Mouse (Mus musculus): ENCODE results near the gene Slc25a28. TPM values are rescaled to one million over a fixed set of nuclear protein-coding genes. Genes with fewer than 3 reads are reported as not detected.

The Slc25a28 gene
- total and polyA plus RNA-seq, 2 experiments from 2014 or later, result 15.5 to 48.3 TPM

GRCm38 (mm10) chr19:43615571-43616414 lies 58.9 kb downstream of the Slc25a28 start:
- no peak for TF ChIP-seq CTCF (IDR thresholded peaks at IDR 0.05)
- Histone ChIP-seq H3K4me1 (ENCODE audit: insufficient read depth, low read length) (no peaks in the 10 kb centered on the region), H3K4me2 (ENCODE audit: low read depth, low read length, poor library complexity, severe bottlenecking) (peak overlapping the region; percentile 18), H3K27me3 (ENCODE audit: insufficient read depth, low read length) (peaks cover 76% of the 10 kb centered on the region), H3K27ac (ENCODE audit: low read depth, low read length) (no peak overlapping the region), H3K9ac (replicated peaks; ENCODE audit: low read length, poor library complexity, severe bottlenecking) (no peak overlapping the region), H3K4me3 (ENCODE audit: low read depth, low read length) (peak overlapping the region; percentile 26; the same call in 1 of the 2 replicates), H3K36me3 (ENCODE audit: insufficient read depth, low read length) (no peaks in the 10 kb centered on the region), H3K9me3 (ENCODE audit: low read length) (no peaks in the 10 kb centered on the region)
- WGBS, result 1% methylated on average over 27 of the region's 34 CpGs
- no peak for DNase-seq (ENCODE audit: low spot score)
- ATAC-seq (ENCODE audit: low FRiP score), result no peak

GRCm38 (mm10) chr19:43615074-43615445 lies 59.6 kb downstream of the Slc25a28 start:
- no peak for DNase-seq (ENCODE audit: low spot score)
- H3K4me3 ChIP-seq (ENCODE audit: low read depth, low read length), result peak overlapping the region; percentile 26
- H3K9ac ChIP-seq (replicated peaks; ENCODE audit: low read length, poor library complexity, severe bottlenecking), result no peak overlapping the region
- TF ChIP-seq CTCF (IDR thresholded peaks at IDR 0.05), result no peak
- 2% methylated on average over 17 of the region's 20 CpGs for WGBS
- H3K36me3 ChIP-seq (ENCODE audit: insufficient read depth, low read length), result no peaks in the 10 kb centered on the region
- no peaks in the 10 kb centered on the region for H3K9me3 ChIP-seq (ENCODE audit: low read length)
- peak overlapping the region; percentile 39 for H3K4me2 ChIP-seq (ENCODE audit: low read depth, low read length, poor library complexity, severe bottlenecking)
- no peak for ATAC-seq (ENCODE audit: low FRiP score)
- H3K4me1 ChIP-seq (ENCODE audit: insufficient read depth, low read length), result no peaks in the 10 kb centered on the region
- H3K27me3 ChIP-seq (ENCODE audit: insufficient read depth, low read length), result peaks cover 77% of the 10 kb centered on the region
- no peak overlapping the region for H3K27ac ChIP-seq (ENCODE audit: low read depth, low read length)

GRCm38 (mm10) chr19:43614341-43615073 lies 60.2 kb downstream of the Slc25a28 start:
- peak; percentile 26; the same call in 1 of the 2 replicates for TF ChIP-seq CTCF (IDR thresholded peaks at IDR 0.05)
- Histone ChIP-seq H3K9ac (replicated peaks; ENCODE audit: low read length, poor library complexity, severe bottlenecking) (no peak overlapping the region), H3K27ac (ENCODE audit: low read depth, low read length) (no peak overlapping the region), H3K9me3 (ENCODE audit: low read length) (no peaks in the 10 kb centered on the region), H3K4me2 (ENCODE audit: low read depth, low read length, poor library complexity, severe bottlenecking) (peak overlapping the region; percentile 39), H3K27me3 (ENCODE audit: insufficient read depth, low read length) (peaks cover 77% of the 10 kb centered on the region), H3K4me1 (ENCODE audit: insufficient read depth, low read length) (no peaks in the 10 kb centered on the region), H3K36me3 (ENCODE audit: insufficient read depth, low read length) (no peaks in the 10 kb centered on the region), H3K4me3 (ENCODE audit: low read depth, low read length) (peak overlapping the region; percentile 26)
- ATAC-seq (ENCODE audit: low FRiP score), result no peak
- DNase-seq (ENCODE audit: low spot score), result peak; percentile 12
- under 1% methylated on average over 71 of the region's 92 CpGs for WGBS

Small RNA genes within 50 kb of the gene (microRNA-seq; reads per million reads assigned to microRNA genes)
- gene Gm22646 (ENCODE audit: borderline number of aligned reads), result not detected

Other genes with a start within 250 kb of the Slc25a28 start
- 7.5 and 9.7 TPM in 2 replicates for gene Cnnm1, start 234.4 kb downstream of the Slc25a28 start, total RNA-seq (2014; rRNA removed)
- gene Cnnm1, start 234.4 kb downstream of the Slc25a28 start, polyA plus RNA-seq (2015; fragmentation: Nextera tagmentation; extraction: Ambion mirVana), result 2.7 and 3.3 TPM in 2 replicates
- gene Got1, start 150.3 kb downstream of the Slc25a28 start, total RNA-seq (2014; rRNA removed), result 89.8 and 103 TPM in 2 replicates
- 121 and 129 TPM in 2 replicates for gene Got1, start 150.3 kb downstream of the Slc25a28 start, polyA plus RNA-seq (2015; fragmentation: Nextera tagmentation; extraction: Ambion mirVana)
- 0.05 TPM in 1 of 2 replicates, not detected in the other for gene Nkx2-3, start 62.6 kb downstream of the Slc25a28 start, total RNA-seq (2014; rRNA removed)
- 0.12 TPM in 1 of 2 replicates, not detected in the other for gene Nkx2-3, start 62.6 kb downstream of the Slc25a28 start, polyA plus RNA-seq (2015; fragmentation: Nextera tagmentation; extraction: Ambion mirVana)
- 6.9 and 10.0 TPM in 2 replicates for gene Entpd7, start 14.8 kb upstream of the Slc25a28 start, total RNA-seq (2014; rRNA removed)
- 7.1 and 8.2 TPM in 2 replicates for gene Entpd7, start 14.8 kb upstream of the Slc25a28 start, polyA plus RNA-seq (2015; fragmentation: Nextera tagmentation; extraction: Ambion mirVana)
- 2.7 and 5.2 TPM in 2 replicates for gene Cutc, start 78.1 kb upstream of the Slc25a28 start, total RNA-seq (2014; rRNA removed)
- gene Cutc, start 78.1 kb upstream of the Slc25a28 start, polyA plus RNA-seq (2015; fragmentation: Nextera tagmentation; extraction: Ambion mirVana), result 7.8 and 8.0 TPM in 2 replicates
- gene Cox15, start 78.1 kb upstream of the Slc25a28 start, total RNA-seq (2014; rRNA removed), result 22.3 and 32.7 TPM in 2 replicates
- 9.4 and 10.6 TPM in 2 replicates for gene Cox15, start 78.1 kb upstream of the Slc25a28 start, polyA plus RNA-seq (2015; fragmentation: Nextera tagmentation; extraction: Ambion mirVana)
- 0.09 and 0.22 TPM in 2 replicates for gene Abcc2, start 107.3 kb upstream of the Slc25a28 start, total RNA-seq (2014; rRNA removed)
- 0.07 and 0.11 TPM in 2 replicates for gene Abcc2, start 107.3 kb upstream of the Slc25a28 start, polyA plus RNA-seq (2015; fragmentation: Nextera tagmentation; extraction: Ambion mirVana)

Measured in midbrain, postnatal 0 days (tissue).